Mouse (Mus musculus): ENCODE data around the gene Prmt7.

Gene Prmt7

DNA sequence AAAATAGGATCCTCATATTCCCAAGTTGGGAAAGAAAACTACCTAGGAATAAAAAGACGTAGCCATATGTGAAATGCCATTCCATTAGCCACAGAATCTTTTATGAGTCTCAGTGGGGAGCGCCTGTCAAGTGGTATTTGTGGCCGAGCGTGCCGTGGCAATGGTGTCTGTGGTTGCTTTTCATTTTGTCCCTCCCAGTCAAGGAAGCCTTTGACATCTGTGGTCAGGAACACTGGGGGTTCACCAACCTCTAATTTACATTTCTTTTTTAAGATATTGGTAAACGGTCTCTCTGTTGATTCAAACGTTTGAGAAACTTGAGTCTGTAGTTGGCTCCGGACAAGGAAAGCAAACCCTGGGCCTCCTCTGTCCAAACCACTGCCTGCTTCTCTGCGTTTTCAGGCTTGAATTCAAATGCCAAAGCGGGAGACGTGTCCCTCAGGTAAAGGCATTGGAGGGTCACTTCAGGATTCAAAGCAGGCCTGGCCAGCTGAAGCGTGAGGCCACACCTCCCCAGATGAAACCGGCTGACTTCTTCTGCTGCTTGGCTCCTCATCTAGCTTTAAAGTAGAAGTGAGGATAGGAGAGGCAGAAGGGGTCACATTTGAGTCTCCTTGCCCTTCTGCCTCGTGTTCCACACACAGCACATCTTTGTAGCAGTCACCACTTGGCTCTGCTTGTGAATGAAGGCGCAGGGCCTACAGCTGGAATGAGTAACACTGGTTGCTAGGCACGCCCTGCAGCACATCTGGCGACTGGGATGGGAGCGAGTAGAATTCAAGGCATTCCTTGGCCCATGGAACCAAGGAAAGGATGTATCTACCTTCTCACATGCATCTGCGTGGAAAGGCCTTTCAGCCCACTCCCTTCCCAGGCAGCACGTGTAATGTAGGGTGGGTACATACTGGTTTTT is 82.0 kb downstream of the Prmt7 start:
- no peak for DNase-seq

DNA sequence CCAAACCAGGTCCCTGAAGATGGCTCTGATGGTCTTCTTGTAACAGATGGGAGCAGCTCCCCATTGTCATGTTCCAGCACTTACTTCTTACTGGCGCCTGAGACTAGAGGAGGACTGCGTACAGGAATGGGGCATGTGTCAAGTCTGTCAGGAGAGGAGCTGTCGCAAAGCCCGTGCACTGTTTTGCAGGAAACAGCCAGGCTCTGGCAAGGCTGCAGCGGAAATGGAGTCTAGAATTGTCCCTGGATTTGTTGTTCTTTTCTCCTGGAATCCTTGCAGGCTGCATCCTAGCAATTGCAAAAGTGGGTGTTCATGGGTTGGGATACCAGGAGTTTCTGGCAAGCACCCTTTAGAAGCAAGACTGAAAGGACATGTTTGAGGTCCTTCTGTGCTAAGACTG is 87.5 kb downstream of the Prmt7 start:
- DNase-seq: peak; percentile 44 to 77

DNA sequence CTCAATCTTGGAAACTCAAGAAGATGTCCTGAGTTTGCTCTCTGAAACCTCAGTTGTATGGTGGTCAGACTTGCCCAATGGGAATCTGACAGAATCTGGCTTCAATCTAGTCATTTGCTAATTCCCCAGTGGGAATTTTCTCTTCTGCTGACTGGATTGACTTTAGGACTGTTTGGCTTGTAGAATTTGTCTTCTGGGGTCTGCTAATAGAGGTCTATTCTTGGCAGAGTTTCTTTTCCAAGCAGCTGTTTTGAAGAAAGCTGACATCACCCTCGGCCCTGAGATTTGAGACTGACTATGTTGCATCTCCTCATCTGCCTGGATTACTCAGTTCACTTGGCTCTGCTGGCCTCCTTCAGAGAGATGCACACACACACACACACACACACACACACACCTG is 88.1 kb downstream of the Prmt7 start:
- no peak for DNase-seq

DNA sequence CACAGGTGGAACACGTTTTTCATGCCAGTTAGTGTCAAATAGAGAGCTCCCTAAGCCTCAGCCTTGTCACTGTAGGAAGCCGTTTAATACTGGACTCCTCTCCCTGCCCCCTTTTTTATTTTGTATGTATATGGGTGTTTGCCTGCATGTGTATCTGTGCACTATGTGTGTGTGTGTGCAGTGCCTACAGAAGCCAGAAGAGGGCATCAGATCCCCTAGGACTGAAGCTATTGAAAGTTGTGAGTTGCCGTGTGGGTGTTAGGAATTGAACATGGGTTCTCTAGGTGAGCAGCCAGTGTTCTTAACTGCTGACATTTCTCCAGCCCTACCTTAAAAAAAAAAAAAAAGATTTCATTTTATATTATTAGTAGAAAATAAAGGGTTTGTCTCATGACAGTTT is 89.0 kb downstream of the Prmt7 start:
- DNase-seq: no peak

DNA sequence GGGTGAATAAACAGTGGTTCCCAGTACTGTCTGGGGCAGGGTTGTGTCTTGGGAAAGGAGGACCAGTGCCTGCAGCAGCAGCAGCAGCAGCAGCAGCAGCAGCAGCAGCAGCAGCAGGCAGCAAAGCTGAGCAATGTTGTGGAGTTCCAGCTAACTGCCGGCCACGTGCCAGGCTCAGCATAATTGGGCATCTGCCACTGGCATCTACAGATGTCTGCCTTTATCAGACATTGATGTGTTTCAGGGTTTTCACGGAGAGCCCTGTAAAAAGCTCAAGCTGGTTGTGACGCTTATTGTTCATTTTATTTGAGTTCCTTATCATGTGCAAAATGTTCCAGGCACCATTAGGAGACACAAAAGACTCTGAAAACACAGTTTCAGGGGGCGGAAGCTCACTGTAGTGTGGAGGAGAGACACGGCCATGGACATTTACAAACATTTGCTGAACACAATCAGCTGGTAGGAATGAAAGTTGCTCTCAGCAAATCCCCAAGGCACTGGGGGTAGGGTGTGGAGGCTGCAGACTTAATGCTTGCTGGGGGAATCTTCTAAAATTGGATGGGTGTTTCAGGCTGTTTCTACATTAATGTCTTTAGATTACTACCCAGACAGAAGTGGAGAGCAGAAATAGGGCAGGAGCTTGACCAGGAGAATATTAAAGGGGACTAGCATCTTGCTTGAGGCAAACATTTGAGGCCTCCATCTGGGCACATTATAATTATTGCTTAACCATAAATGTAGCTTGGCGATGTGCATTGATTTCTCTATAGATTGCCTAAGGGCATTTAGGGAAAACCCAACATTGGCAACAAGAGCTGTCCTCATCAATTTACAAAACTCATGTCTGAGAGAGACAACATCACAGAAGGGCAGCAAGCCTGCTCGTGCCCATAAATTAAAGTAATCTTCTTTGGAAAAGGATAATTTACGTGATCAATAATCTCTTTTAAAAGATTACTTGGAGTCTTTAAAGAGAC is 90.3 kb downstream of the Prmt7 start:
- DNase-seq: no peak

Measured in kidney, postnatal 25 days (tissue).